Mouse (Mus musculus) right cerebral cortex, postnatal 10 days (tissue): ENCODE measurements at regions not wholly inside any gene's neighbourhood (a gene's known extent, or its start where the extent isn't known, plus 50 kb on each side); places are given as distances from the start of the nearest gene placed in this dataset.

ENCODE experiments used
- DNase-seq, 2 experiments: peaks; one replicate each; pipeline ENCODE4 v3.0.0; 2021; ENCODE audit warnings: low spot score in 2 of 2

- no peak for DNase-seq
Measured at GRCm38 (mm10) chr5:42620698-42621097, 552.9 kb downstream of the Gm16223 start.

DNA sequence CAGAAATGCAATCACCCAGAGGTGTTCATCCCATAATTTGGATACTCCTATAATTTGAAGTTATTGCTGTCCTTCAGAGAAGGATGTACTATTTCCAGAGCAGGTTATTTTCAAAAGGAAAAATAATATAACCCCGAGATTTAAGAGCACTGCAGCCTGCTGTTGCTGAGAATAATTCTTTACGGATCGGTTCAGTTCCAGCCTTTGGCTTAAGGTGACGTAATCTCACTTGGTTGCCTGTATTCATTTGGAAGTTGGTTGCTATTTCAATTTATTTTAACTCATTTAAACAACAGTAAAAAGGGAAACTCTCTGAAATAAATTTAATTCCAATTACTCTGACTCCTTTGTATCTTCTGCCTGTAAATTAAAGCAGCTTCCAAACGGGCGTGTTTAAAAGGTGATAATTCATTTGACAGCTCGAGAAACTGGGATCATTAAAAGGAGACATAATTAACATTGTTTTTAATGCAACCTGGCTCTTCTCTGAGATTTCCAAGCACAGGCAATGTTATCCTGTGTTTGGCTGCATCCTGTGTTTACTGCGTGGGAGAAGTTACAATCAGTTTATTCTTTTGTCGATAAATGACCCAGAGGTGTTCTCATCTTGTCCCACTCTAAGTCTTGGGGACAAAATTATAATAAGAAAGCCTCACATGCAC lies 568.5 kb downstream of the Gm16223 start:
- DNase-seq, result no peak

- no peak for DNase-seq
Measured at GRCm38 (mm10) chr5:42656460-42656859, 576.5 kb upstream of the Cpeb2 start.

- no peak for DNase-seq
Measured at GRCm38 (mm10) chr5:42659994-42660393, 573.0 kb upstream of the Cpeb2 start.

GRCm38 (mm10) chr5:42679617-42680016 lies 553.4 kb upstream of the Cpeb2 start:
- no peak for DNase-seq

GRCm38 (mm10) chr5:42685356-42686057 lies 547.5 kb upstream of the Cpeb2 start:
- DNase-seq, result peak; percentile 22 to 35

- no peak for DNase-seq
Measured at GRCm38 (mm10) chr5:42687176-42687575, 545.8 kb upstream of the Cpeb2 start.
